Mouse (Mus musculus) neural tube, embryonic 11.5 days (tissue): ENCODE measurements around the gene Klhl11. TPM values are rescaled to one million over a fixed set of nuclear protein-coding genes. Genes with fewer than 3 reads are reported as not detected.

Experiments used
- microRNA-seq: library from miRNA; unstranded; fragments of <30 nt; microRNA quantifications from one replicate; pipeline ENCODE4, GENCODE M21; 2016
- polyA plus RNA-seq: library from polyadenylated mRNA; unstranded; fragments of >200 nt; fragmentation: Nextera tagmentation; extraction: Ambion mirVana; gene quantifications from 2 replicates; pipeline ENCODE4 v1.2.1, GENCODE M21; 2014

Gene Klhl11
- polyA plus RNA-seq, 1 experiment from 2014 or later, result 13.9 TPM

Small RNAs within 50 kb of the gene (microRNA-seq; reads per million reads assigned to microRNA genes)
- not detected for gene Gm27374
- 0.78 reads per million for gene Mir7116

Other genes with a start within 250 kb of the Klhl11 start
- not detected in 2 replicates for gene Krt16, start 223.8 kb downstream of the Klhl11 start, polyA plus RNA-seq
- 0.88 and 1.1 TPM in 2 replicates for gene Krt17, start 211.7 kb downstream of the Klhl11 start, polyA plus RNA-seq
- gene Krt42, start 202.9 kb downstream of the Klhl11 start, polyA plus RNA-seq, result not detected in 2 replicates
- gene Eif1, start 152.9 kb downstream of the Klhl11 start, polyA plus RNA-seq, result 1,679 and 1,757 TPM in 2 replicates
- gene Gast, start 138.3 kb downstream of the Klhl11 start, polyA plus RNA-seq, result not detected in 2 replicates
- 10.4 and 10.6 TPM in 2 replicates for gene Hap1, start 116.6 kb downstream of the Klhl11 start, polyA plus RNA-seq
- gene Jup, start 75.0 kb downstream of the Klhl11 start, polyA plus RNA-seq, result 43.8 and 48.8 TPM in 2 replicates
- gene P3h4, start 57.9 kb downstream of the Klhl11 start, polyA plus RNA-seq, result 23.7 and 26.0 TPM in 2 replicates
- gene Fkbp10, start 57.0 kb downstream of the Klhl11 start, polyA plus RNA-seq, result 47.7 and 49.4 TPM in 2 replicates
- 110 TPM in 2 replicates for gene Nt5c3b, start 30.9 kb downstream of the Klhl11 start, polyA plus RNA-seq
- gene Klhl10, start 30.8 kb downstream of the Klhl11 start, polyA plus RNA-seq, result 0.40 and 0.62 TPM in 2 replicates
- 330 and 394 TPM in 2 replicates for gene Acly, start 55.3 kb upstream of the Klhl11 start, polyA plus RNA-seq
- gene Ttc25, start 72.9 kb upstream of the Klhl11 start, polyA plus RNA-seq, result 1.0 and 1.4 TPM in 2 replicates
- 26.1 and 28.0 TPM in 2 replicates for gene Cnp, start 102.2 kb upstream of the Klhl11 start, polyA plus RNA-seq
- 112 and 115 TPM in 2 replicates for gene Nkiras2, start 146.5 kb upstream of the Klhl11 start, polyA plus RNA-seq
- gene Dnajc7, start 147.4 kb upstream of the Klhl11 start, polyA plus RNA-seq, result 77.0 and 81.1 TPM in 2 replicates
- gene Zfp385c, start 219.7 kb upstream of the Klhl11 start, polyA plus RNA-seq, result 0.32 TPM in 1 of 2 replicates, not detected in the other
- gene Dhx58, start 231.5 kb upstream of the Klhl11 start, polyA plus RNA-seq, result 1.4 and 1.9 TPM in 2 replicates
- gene Kat2a, start 239.7 kb upstream of the Klhl11 start, polyA plus RNA-seq, result 61.3 and 66.4 TPM in 2 replicates
- not detected in 2 replicates for gene Hspb9, start 241.1 kb upstream of the Klhl11 start, polyA plus RNA-seq